Mouse (Mus musculus): Measurements from ENCODE around the gene Reep3.
"Not testable (repeated sequence)": the region's sequence is repeated elsewhere in the genome, so short reads cannot be mapped to it uniquely, and the experiment has no call there.

Gene Reep3

DNA sequence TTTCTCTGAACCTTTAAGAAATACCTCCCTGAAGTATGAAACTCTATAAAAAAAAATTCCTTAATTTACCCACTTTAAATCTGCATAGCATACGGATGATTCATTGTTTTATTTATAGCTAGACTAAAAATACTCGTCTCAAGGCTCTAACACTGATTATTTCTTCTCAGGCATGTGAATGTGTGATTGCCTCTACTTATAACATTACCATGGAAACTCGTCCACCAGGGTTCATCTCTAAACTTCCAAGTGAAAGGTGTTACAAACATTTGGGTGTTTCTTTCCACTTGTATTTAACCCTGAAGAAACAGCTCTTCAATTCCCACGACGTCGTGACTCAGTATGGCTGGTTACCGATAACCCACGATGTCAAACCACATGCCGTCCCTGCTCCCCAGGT lies 73.7 kb downstream of the Reep3 start:
- no peak for DNase-seq (ENCODE audit: extremely low read depth, insufficient read length, low spot score)

DNA sequence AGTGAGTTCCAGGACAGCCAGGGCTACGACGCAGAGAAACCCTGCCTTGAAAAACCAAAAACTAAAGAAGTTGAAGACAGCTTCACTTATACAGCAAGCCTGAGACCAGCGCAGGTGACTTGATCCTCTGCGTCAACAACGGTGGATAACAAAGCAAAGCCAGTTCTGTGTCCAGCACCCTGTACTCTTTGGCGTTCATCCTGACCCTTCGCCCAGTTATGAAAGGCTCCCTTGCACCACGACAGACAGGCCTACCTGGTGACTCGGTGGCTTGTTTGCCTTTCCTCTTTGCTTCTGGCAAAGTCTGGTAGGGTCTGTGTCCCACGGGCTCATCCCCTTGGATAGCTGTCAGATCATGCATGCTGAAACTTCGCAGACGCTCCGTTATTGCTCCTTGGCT lies 75.3 kb downstream of the Reep3 start:
- no peak for DNase-seq (ENCODE audit: extremely low read depth, insufficient read length, low spot score)

DNA sequence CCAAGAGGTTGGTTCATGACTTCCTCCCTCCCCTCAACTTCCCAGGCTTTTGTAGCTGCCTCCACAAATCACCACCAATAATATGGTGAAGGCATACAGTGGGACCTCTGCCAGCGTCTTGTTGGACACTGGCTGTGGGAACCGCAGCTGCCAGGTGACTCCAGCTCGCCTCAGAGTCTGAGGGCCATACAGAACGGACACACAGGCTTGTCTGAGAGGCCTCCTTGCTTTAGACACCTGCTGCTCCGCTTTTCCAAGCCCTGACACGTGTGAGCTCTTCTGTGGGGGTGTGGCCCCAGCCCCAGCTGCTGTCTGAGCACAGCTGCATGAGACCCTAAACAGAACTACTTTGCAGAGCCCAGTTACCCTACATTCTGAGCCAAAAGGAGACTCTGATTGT lies 77.9 kb downstream of the Reep3 start:
- DNase-seq (ENCODE audit: extremely low read depth, insufficient read length, low spot score): no peak

DNA sequence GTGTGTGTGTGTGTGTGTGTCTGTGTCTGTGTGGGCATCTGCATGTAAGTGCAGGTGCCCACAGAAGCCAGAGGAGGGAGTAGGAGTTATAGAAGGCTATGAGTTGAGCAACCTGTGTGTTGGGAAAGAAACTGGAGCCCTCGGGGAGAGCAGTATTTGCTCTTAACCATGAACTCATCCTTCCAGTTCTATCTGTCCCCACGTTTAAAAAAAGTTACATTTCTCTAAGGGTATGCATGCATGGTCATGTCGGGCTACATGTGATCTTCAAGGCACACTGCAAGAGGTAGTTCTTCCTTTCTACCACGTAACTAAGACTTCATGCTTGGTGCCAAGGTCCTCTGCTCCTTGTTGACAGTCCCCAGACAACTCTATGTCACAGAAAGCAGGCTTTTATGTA lies 78.9 kb downstream of the Reep3 start:
- DNase-seq (ENCODE audit: extremely low read depth, insufficient read length, low spot score): no peak

DNA sequence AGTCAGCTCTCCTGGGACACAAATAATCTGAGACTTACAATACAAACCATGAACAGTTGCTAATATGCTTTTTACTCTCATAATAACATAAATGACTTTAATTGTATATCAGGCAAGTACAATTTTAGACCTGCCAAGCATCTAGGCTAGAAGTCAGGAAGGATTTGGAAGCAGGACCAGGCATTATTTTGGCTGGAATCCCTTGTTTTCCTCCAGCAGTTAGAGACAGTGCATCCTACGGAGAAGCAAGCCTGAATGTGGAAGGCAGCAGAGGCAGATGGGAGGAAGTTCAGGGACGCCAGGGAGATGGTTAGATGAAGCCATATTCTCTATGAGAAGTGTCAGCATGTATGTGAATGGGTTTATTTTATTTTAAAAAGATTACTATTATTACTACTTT lies 79.4 kb downstream of the Reep3 start:
- no peak for DNase-seq (ENCODE audit: extremely low read depth, insufficient read length, low spot score)

DNA sequence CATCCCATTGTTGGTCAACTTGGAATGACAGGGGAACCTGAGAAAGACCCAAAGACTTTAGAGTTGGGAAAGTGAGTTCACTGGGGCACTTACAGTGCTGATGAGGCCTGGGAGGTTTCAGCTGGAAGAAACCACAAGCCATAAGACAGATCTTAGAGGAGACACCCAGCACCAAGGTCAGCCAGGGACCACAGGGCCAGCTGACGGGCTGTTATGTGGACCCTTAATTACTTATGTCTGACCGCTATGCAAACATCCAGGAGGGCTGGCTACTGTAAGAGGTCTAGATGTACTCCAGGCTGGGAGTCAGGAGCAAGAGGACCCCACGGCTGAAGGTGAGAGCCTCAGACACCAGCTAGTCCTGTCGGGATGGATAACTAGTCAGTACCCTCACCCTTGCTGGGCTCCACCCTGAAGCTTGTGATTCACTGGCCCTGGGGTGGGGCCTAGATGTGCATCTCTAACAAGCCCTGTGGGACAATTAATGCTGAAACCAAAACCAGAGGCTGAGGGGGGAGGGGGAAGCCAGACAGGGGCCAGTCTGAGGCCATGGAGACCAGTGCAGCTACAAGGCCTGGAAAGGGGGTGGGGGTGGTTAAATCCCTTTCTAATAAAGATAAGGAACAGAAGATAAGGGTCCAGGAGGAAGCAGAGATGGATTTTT lies 80.0 kb downstream of the Reep3 start:
- no peak for DNase-seq (ENCODE audit: extremely low read depth, insufficient read length, low spot score)

DNA sequence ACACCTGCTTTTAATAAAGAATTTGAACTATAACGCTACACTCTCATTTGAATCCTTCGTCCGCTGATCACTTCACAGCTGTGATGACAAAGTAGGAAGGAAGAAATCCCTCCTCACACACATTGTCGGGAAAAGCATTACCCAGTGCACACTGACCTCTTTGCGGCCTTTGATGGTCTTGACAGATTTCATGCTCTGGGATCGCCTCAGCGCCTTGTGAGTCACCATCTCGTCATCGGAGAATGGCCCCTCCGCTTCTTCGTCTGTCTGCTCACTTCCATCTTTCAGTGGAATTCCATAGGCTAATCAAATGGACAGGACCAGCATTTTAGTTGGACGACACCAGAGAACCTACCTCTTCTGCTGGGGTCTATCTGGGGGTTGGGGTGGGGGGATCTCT lies 82.0 kb downstream of the Reep3 start:
- DNase-seq (ENCODE audit: extremely low read depth, insufficient read length, low spot score): peak; percentile 22

DNA sequence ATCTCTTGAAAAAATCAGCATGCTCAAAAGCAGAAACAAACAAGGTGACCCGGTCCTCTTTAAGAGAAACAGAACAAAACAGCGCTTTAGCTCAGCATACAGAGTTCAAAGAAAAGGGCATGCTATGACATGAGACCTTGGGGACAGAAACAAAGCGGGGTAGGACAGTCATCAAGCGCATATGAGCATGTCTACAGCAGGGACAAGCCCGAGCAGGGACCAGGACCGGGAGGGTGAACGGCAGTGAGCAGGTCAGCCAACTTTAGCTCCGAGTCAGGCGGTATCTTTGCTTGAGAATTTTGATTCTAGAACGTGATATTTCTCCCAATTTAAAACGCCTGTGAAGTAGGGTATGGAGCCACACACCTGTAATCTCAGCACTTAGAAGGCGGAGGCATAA lies 86.2 kb downstream of the Reep3 start:
- DNase-seq (ENCODE audit: extremely low read depth, insufficient read length, low spot score): no peak

DNA sequence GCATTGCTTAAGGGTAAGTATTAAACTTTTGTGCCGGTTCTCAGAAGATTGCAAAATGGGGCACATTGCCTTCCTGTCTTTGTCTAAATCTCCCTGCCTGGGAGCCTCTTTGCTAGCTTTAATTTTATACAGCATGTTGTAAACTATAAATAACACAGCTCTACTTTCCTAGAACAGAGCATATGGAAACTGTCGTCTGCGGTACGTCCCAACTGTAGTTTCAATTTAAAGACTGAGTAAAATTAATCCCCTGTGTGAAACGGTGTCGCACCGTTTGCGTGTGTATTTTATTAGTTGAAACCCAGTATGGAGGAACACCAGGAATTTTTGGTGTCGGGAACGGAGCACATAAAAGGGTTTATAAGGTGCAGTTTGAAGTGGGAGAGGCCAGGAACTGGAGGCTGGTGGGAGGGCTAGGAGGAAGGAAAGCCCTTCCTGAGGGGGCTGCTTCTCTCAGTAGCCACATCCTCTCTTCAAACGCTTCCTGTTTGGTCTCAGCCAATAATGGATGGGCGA lies 92.2 kb downstream of the Reep3 start:
- DNase-seq (ENCODE audit: extremely low read depth, insufficient read length, low spot score): no peak

DNA sequence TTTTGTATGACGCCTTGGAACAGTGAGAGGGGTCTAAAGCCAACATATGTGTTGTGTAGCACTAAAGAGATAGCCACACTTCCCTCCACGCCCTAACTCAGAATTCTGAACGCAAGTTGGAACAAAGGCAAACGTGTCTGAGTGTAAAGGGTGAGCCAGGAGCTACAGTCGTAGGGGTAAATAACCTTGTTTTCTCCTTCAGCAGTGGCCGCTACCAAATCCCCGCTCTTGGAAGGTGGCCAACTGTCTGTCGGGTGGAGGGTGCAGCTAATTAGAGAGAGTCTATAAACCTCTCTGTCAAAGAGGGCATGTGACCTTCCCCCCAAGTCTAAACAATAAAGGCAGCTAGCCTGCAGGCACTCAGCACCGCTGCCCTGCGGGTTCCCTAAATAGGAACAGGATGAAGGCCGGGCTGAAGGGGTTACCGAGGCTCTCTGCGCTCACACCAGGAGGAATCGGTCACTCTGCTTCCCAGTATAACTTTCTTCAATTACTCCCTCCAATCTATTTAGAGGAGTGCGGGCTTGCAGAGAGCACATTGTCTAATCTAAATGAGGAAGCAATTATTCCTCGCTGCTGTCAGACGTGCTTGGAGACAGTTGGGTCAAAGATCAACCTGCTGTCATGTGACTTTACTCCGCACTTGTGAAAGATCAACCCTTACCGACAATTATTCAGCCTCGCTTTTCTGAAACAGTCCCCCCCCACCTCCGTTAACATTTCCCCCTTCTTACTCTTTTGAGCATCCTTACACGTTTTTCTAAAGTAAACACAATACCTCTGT lies 92.8 kb downstream of the Reep3 start:
- DNase-seq (ENCODE audit: extremely low read depth, insufficient read length, low spot score): no peak

DNA sequence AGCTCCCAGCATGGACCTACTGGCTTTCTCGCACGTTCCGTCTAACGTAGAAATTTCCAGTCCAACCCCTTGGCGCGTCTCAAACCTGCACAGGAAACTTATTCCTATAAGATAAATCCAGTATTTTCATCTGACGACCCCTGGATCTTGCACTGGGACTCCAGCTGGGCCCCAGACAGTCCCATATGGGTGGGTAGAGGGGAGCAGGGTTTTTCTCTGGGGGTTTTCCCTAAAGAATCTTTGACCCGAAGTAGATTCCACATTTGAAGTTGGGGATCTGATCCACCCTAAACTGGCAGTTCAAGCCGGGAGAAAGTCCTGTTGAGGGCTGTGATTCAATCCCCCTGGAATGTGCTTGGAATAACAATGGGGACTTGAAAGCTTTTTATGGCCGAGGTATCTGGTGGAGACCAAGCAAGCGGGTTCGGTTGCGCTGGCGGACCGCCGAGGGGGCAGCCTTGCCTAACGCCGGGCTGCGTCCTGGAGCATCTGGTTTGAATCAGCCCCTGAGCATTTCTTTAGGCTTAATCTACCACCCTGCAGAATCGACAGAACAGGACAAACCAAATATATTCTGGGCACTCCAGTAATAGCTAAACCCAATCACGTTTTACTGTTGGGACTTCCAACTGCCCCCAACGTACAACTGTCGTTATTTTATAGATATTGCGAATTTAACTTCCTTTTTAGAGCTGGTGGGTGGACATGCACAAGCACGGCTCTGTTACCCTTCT lies 93.6 kb downstream of the Reep3 start:
- DNase-seq (ENCODE audit: extremely low read depth, insufficient read length, low spot score): peak; percentile 84

DNA sequence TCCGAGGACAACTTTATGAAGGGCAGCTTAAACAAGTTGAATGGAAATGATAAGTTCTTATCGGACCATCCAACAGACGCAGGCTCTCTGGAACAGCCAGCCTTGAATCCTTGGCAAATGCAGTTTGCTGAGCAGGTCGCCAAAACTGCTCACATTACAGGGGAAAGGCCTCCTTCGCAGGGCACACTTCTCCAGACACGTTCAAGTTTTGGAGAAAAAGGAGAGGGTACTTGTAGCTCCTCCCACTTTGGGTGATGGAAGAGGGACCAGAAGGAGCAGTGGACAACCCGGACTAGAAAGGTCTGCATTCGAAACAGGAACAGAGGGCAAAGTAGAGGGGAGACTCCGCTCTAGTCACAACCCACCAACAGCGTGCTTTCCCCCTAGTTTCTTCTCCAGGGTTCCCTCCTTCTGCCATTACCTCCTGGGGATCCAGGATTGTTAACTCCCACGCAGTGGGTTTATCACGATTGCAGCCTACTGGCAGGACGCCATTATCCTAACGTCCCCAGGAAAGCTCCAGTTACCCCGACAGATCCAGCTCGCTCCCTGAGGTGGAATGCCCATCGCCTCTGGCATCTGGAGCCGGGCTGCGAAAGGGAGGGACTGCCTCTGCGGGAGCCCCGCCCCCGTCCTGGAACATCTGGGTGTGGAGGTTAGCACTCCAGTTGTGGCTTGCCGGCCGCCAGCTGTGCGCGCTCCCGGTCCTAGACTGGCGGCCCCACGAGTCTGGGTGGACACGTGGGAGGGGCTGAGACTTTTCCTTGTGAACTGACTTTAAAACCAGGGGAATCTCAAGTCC lies 94.3 kb downstream of the Reep3 start:
- peak; percentile 81 for DNase-seq (ENCODE audit: extremely low read depth, insufficient read length, low spot score)

DNA sequence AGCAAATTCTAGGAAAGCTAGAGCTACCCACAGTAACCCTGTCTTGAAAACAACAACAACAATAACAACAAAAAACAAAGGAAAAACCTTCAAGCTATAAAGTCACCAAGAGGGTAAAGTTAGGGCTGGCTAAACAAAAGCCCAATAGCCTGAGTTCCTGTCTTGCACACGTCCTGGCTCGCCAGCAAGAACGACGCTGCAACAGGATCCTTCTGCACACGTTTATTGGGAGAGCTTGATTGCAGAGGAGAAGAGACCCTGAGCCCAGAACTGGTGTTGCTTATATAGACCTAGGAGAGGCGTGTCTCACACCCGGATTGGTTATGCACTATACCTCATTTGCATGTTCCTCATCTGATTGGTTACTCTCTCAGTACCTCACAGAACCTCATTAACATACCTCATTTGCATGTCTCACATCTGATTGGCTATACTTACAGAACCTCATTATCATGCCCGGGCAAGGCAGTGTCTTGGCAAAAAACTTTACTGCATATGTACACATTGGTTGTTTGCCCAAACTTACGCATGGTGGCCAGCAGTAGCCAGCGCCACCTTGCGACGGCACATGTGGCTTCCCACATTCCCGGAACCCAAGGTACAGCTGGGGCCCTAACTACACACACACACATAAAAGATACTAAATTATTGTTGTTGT lies 95.7 kb downstream of the Reep3 start:
- not testable (repeated sequence) for DNase-seq (ENCODE audit: extremely low read depth, insufficient read length, low spot score)

DNA sequence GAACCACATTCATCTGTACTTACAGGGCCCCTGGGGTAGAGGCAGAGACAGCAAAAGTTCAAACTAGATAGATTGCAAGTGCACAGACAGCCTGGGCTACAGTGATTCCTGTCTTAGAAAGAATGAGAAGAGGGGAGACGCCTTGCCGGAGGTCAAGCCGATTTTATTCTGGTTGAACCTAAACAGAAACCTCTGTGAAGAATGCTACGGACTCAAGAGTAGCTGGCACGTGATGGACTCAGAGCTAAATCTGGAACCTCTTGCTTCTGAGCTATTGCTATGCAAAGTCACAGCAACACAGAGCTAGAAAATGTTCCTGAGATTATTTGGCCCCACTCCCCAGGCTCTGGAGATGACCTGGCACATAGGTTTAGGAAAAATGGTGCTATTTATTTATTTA lies 96.6 kb downstream of the Reep3 start:
- DNase-seq (ENCODE audit: extremely low read depth, insufficient read length, low spot score): no peak

DNA sequence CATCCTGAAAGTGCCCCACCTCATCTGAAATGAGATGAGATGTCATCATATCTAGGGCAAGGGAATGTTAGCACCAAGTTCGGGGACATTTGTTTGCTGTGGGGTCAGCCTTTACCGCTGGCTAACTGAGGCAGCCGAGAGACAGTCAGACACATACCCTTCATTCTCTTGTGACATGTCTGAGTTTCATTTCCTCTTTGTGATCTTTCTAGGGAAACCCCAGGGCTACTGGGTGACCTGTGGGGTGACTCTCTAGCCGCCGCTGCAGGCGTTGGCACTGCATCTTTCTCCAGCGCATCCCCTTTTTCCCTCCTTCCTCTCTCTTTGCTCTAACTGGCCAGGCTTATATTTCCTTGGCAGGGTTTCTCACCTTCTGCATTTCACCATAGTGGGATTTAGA lies 98.0 kb downstream of the Reep3 start:
- DNase-seq (ENCODE audit: extremely low read depth, insufficient read length, low spot score): no peak

DNA sequence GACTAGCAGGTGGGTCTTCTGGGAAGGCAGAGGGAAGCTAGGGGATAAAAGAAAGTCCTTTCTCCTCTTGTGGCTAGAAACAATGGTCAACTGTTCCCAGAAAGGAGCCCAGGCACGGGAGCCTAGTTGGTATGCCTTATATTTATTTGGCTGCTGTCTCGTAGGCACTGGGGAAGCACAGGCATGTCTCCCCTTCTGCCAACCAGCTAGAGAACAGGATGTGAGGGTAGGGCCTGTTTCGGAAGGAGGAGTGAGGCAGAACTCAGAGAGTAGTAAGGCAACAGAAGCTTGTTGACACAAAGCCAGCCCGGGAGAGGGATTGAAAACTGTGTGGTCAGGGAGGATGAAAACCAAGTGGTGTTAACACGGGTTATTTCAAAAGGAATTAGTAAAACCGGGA lies 101.6 kb downstream of the Reep3 start:
- DNase-seq (ENCODE audit: extremely low read depth, insufficient read length, low spot score): no peak

DNA sequence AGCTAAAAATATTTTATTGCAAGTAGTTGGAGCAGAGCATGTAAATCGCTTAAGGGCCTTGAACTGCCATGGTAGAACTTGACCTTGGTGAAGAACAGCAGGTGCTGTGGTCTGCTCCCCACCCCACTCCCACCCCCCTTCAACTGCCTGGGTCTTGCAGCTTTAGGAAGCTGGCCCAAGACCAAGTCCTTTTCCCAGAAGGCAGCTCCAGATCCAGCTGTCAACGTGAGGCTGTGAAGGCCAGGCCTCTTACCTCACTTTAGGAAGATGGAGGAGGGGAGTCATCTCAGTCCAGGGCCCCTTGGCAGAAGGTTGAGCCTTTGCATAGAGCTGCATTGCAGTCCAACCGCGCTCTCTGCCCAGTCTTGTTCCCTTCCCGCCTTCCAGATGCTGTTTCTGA lies 102.3 kb downstream of the Reep3 start:
- DNase-seq (ENCODE audit: extremely low read depth, insufficient read length, low spot score): no peak

DNA sequence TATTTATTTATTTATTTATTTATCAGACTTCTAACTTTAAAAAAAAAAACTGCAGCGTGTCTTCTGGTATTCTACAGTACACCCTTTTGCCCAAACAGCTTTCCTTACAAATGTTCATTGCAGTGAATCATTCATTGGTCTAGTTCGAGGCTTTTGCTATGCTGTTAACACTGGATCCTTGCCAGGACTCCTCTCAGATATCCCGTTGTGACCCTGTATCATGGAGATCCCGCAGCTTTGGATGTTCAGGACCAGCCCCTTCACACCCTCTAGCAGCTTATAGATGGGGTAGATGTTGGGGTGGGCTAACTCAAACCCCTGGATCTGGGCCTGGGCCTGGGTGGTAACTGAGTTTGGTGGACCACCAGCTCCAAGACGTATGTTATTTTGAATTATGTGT lies 104.2 kb downstream of the Reep3 start:
- DNase-seq (ENCODE audit: extremely low read depth, insufficient read length, low spot score): no peak

DNA sequence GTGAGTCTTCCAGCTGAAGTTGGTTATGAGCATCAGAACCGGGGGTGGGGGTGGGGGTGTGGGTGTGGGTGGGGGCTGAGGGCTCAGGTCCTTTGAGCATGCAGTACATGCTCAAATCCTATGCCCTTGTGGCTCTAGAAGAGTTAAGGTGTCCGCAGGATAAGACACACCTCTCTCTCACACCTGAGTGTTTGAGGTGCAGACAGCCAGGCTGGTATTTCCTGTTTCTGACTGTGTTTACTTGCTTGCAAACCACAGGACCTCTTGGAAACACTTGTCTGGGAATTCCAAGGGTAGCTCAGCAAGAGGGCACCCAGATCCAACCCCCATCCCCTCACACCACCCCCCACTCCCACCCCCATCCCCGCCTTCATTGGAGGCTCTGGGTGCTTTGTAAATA lies 106.2 kb downstream of the Reep3 start:
- no peak for DNase-seq (ENCODE audit: extremely low read depth, insufficient read length, low spot score)

DNA sequence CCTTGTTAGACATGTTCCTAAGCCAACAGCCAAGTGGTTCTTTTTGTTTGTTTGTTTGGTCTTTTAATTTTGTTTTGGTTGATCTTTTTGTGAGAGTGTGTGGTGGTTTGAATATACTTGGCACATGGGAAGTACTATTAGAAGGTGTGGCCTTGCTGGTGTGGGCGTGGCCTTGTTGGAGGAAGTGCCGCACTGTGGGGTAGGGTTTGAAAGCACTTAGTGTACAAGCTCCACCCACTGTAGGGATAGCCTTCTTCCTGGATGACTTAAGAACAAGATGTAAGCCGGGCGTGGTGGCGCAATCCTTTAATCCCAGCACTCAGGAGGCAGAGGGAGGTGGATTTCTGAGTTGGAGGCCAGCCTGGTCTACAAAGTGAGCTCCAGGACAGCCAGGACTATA lies 113.7 kb downstream of the Reep3 start:
- no peak for DNase-seq (ENCODE audit: extremely low read depth, insufficient read length, low spot score)
